Mouse (Mus musculus) urinary bladder, postnatal 36 days (tissue): ENCODE measurements around the gene Zfp276.

Experiments
- DNase-seq, 2 experiments: peaks; one replicate each; pipeline ENCODE4 v3.0.0; 2022; ENCODE audit warnings: low spot score in 2 of 2, mixed read lengths in 1 of 2

Zfp276 gene

GRCm38 (mm10) chr8:123290679-123291078 is 36.7 kb downstream of the Zfp276 start:
- DNase-seq: no peak

GRCm38 (mm10) chr8:123291716-123292115 is 37.7 kb downstream of the Zfp276 start:
- DNase-seq: no peak

- no peak for DNase-seq
Measured at GRCm38 (mm10) chr8:123292281-123292680, 38.3 kb downstream of the Zfp276 start.

GRCm38 (mm10) chr8:123292785-123293184 is 38.8 kb downstream of the Zfp276 start:
- no peak for DNase-seq

- no peak for DNase-seq
Measured at GRCm38 (mm10) chr8:123298301-123298700, 44.3 kb downstream of the Zfp276 start.

GRCm38 (mm10) chr8:123308738-123309137 is 54.7 kb downstream of the Zfp276 start:
- DNase-seq: no peak

GRCm38 (mm10) chr8:123317781-123318466 is 63.9 kb downstream of the Zfp276 start:
- no peak for DNase-seq

- DNase-seq: peak; percentile 91 to 93
Measured at GRCm38 (mm10) chr8:123318467-123318911, 64.5 kb downstream of the Zfp276 start, which contains the start of gene Fanca. TSS of gene Fanca (minus strand) at chr8:123318576.
